Comparison of ENCODE assay signal across 8 mouse cellular contexts in the genomic region with DNA sequence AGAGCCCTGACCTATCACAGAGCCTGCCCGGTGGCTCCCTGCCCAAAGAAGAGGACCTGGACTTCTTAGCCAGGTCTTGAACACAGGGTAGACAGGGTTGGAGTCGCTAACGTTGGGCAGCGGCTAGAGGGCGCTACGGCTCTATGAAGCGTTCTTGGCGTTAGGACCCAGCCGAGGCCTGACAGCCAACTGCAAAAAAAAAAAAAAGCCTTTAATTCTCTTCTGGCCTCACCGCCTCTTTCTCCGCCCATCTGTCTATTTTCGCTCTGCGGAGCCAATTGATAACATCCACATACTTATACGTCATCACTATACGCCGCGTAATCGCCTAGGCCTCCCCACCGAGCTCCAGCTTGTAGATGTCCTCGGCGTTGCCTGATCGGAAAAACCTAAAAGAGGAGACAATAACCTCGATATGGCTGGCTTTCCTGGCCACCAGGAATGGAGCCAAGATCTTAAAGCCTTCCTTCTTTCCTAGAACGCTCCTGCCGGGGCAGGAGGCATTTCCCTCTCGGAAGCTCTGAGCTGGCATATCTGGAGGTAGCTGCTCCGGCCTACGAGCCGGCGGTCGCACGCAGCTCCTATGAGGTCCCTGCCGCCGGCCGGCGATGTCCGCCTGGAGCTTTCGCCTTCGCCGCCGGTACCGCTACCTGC. TPM values are rescaled to one million over a fixed set of nuclear protein-coding genes. Genes with fewer than 3 reads are reported as not detected.
DNase-seq lines count a peak whose midpoint lies in the region; ATAC-seq and TF ChIP-seq lines count a peak whose summit lies in the region.

A gene (plus strand): TSS at position 374 of the 654 bp plus-strand sequence.

- intact Hi-C loops in heart, postnatal 36 days (cut with DNase I) = loop anchor here (1.0 to 10.0 kb wide), 5 partner anchors 48 to 280 kb away; a partner anchor contains a TSS

- peak within 1 kb of the TSS; percentile 81 for H3K4me3 ChIP-seq in G1E (ENCODE audit: low read depth, low read length)
- H3K4me3 ChIP-seq in forebrain, embryonic 16.5 days (replicated peaks; ENCODE audit: low read length) = peak within 1 kb of the TSS; percentile 74
- peak within 1 kb of the TSS; percentile 96 for H3K4me3 ChIP-seq in layer of hippocampus, adult 2 months
- peak within 1 kb of the TSS; percentile 97 for H3K4me3 ChIP-seq in lung, embryonic 14.5 days (ENCODE audit: low read depth, low read length)
- peak within 1 kb of the TSS; percentile 93 for H3K4me3 ChIP-seq in olfactory bulb, adult 2 months (ENCODE audit: insufficient read depth, low read depth, low read length)
- peak within 1 kb of the TSS; percentile 65 for H3K4me3 ChIP-seq in thymus, adult 2 months (ENCODE audit: control insufficient read depth, insufficient read depth, low read length)

- no peaks in the 10 kb centered on the region for H3K27me3 ChIP-seq in G1E (ENCODE audit: insufficient read depth, low read length)
- H3K27me3 ChIP-seq in forebrain, embryonic 16.5 days (replicated peaks; ENCODE audit: control insufficient read depth, insufficient read depth, low read length) = no peaks in the 10 kb centered on the region
- H3K27me3 ChIP-seq in lung, embryonic 14.5 days (ENCODE audit: insufficient read depth, low read length) = no peaks in the 10 kb centered on the region
- no peaks in the 10 kb centered on the region for H3K27me3 ChIP-seq in thymus, adult 2 months (ENCODE audit: control insufficient read depth, insufficient read depth, low read length)

- peaks cover 72% of the 10 kb centered on the region for H3K36me3 ChIP-seq in G1E (replicated peaks)
- H3K36me3 ChIP-seq in forebrain, embryonic 16.5 days (ENCODE audit: control insufficient read depth, insufficient read depth) = peaks cover 14% of the 10 kb centered on the region; the same call in 1 of the 2 replicates
- peaks cover 54% of the 10 kb centered on the region for H3K36me3 ChIP-seq in lung, embryonic 14.5 days (ENCODE audit: insufficient read depth)
- H3K36me3 ChIP-seq in thymus, adult 2 months (ENCODE audit: control insufficient read depth, insufficient read depth, low read length) = peaks cover 30% of the 10 kb centered on the region

- H3K9ac ChIP-seq in forebrain, embryonic 16.5 days (replicated peaks; ENCODE audit: low read depth, low read length) = peak within 1 kb of the TSS; percentile 84
- H3K9ac ChIP-seq in lung, embryonic 14.5 days = peak within 1 kb of the TSS; percentile 88

- whole genome bisulfite sequencing in forebrain, embryonic 16.5 days = under 1% methylated on average over 42 of the region's 42 CpGs
- WGBS in lung, embryonic 14.5 days = under 1% methylated on average over 42 of the region's 42 CpGs
- under 1% methylated on average over 42 of the region's 42 CpGs for WGBS in olfactory bulb, adult 2 months
- WGBS in thymus, adult 2 months = under 1% methylated on average over 42 of the region's 42 CpGs

- peak; percentile 31; the same call in 1 of the 2 replicates for TF ChIP-seq CTCF in G1E (IDR thresholded peaks at IDR 0.05; ENCODE audit: low read depth, low read length)
- TF ChIP-seq CTCF in layer of hippocampus, adult 2 months (conservative IDR thresholded peaks at IDR 0.05) = peak; percentile 97
- peak; percentile 89 for TF ChIP-seq CTCF in lung, embryonic 14.5 days (IDR thresholded peaks at IDR 0.05; ENCODE audit: low read depth)
- peak; percentile 76 for TF ChIP-seq CTCF in olfactory bulb, adult 2 months (IDR thresholded peaks at IDR 0.05; ENCODE audit: insufficient read depth, low read depth, low read length)
- TF ChIP-seq CTCF in thymus, adult 2 months (IDR thresholded peaks at IDR 0.05; ENCODE audit: borderline replicate concordance, control insufficient read depth, extremely low read depth, insufficient read depth, low read length, poor library complexity) = peak; percentile 94

- peak within 1 kb of the TSS; percentile 76 for H3K4me2 ChIP-seq in forebrain, embryonic 16.5 days (ENCODE audit: low read length)
- H3K4me2 ChIP-seq in lung, embryonic 14.5 days = peak within 1 kb of the TSS; percentile 67

- peaks cover 4% of the 10 kb centered on the region; the same call in 1 of the 2 replicates for H3K9me3 ChIP-seq in G1E (replicated peaks)
- no peaks in the 10 kb centered on the region for H3K9me3 ChIP-seq in forebrain, embryonic 16.5 days (ENCODE audit: control insufficient read depth, low read length)
- no peaks in the 10 kb centered on the region for H3K9me3 ChIP-seq in lung, embryonic 14.5 days (ENCODE audit: low read depth, low read length)

- H3K4me1 ChIP-seq in G1E (ENCODE audit: insufficient read depth, low read depth, low read length) = peaks cover 27% of the 10 kb centered on the region
- peaks cover 15% of the 10 kb centered on the region for H3K4me1 ChIP-seq in forebrain, embryonic 16.5 days (replicated peaks; ENCODE audit: control insufficient read depth, insufficient read depth, low read length)
- H3K4me1 ChIP-seq in lung, embryonic 14.5 days (ENCODE audit: insufficient read depth) = peaks cover 5% of the 10 kb centered on the region; the same call in 1 of the 2 replicates
- H3K4me1 ChIP-seq in olfactory bulb, adult 2 months (ENCODE audit: control insufficient read depth, insufficient read depth, low read length) = peaks cover 17% of the 10 kb centered on the region
- peaks cover 2% of the 10 kb centered on the region; the same call in 1 of the 2 replicates for H3K4me1 ChIP-seq in thymus, adult 2 months (replicated peaks; ENCODE audit: control insufficient read depth, insufficient read depth, low read length)

- peak; percentile 90 for ATAC-seq in G1E (ENCODE audit: extremely low read depth, insufficient number of reproducible peaks, low FRiP score, poor library complexity, severe bottlenecking)
- ATAC-seq in forebrain, embryonic 16.5 days = peak; percentile 98
- peak; percentile 98 for ATAC-seq in lung, embryonic 14.5 days (ENCODE audit: insufficient read depth)

- no peak for TF ChIP-seq POLR2A in olfactory bulb, adult 2 months (IDR thresholded peaks at IDR 0.05; ENCODE audit: insufficient read depth, low read depth, low read length)
- TF ChIP-seq POLR2A in thymus, adult 2 months (IDR thresholded peaks at IDR 0.05; ENCODE audit: control insufficient read depth, extremely low read depth, insufficient read depth, low read length, poor library complexity) = 0 out of 2 replicates have a peak, but pooled peaks have one; percentile 29

- DNase-seq in G1E (ENCODE audit: low spot score) = peak; percentile 94
- peak; percentile 93 to 94 for DNase-seq in cerebellum, adult 18-20 months
- peak; percentile 89 to 97 for DNase-seq in heart, postnatal 36 days
- peak; percentile 92 to 97 for DNase-seq in layer of hippocampus, adult 2 months (ENCODE audit: low spot score in 2 of 2)
- DNase-seq in lung, embryonic 14.5 days = peak; percentile 100
- DNase-seq in thymus, adult 2 months = peak; percentile 92

- H3K27ac ChIP-seq in forebrain, embryonic 16.5 days (ENCODE audit: low read length) = peak within 1 kb of the TSS; percentile 89
- peak within 1 kb of the TSS; percentile 100 for H3K27ac ChIP-seq in layer of hippocampus, adult 2 months
- H3K27ac ChIP-seq in lung, embryonic 14.5 days (ENCODE audit: low read depth) = peak within 1 kb of the TSS; percentile 91
- peak within 1 kb of the TSS; percentile 99 for H3K27ac ChIP-seq in olfactory bulb, adult 2 months (ENCODE audit: insufficient read depth, low read depth, low read length)
- H3K27ac ChIP-seq in thymus, adult 2 months (ENCODE audit: control insufficient read depth, insufficient read depth, low read length) = peak within 1 kb of the TSS; percentile 57; the same call in 1 of the 2 replicates

RNA-seq across cellular contexts. Expression of the gene that starts here (rescaled TPM):
- 37.5 and 37.8 TPM in 2 replicates for total RNA-seq in G1E (2014; fragmentation: Nextera tagmentation)
- total RNA-seq in G1E (2017) = 50.6 and 53.1 TPM in 2 replicates
- 4.1 and 4.5 TPM in 2 replicates for polyA plus RNA-seq in G1E (2012)
- 152 and 154 TPM in 2 replicates for polyA plus RNA-seq in forebrain, embryonic 16.5 days (2015; fragmentation: Nextera tagmentation; extraction: Ambion mirVana)
- total RNA-seq in heart, postnatal 36 days (2021) = 10 to 100 TPM; 35.7 to 37.6 TPM
- total RNA-seq in layer of hippocampus, adult 2 months (2021) = 10 to 100 TPM; 64.4 to 69.2 TPM
- 104 and 112 TPM in 2 replicates for polyA plus RNA-seq in lung, embryonic 14.5 days (2014; fragmentation: Nextera tagmentation; extraction: Ambion mirVana)
- not detected in 2 replicates for polyA plus RNA-seq in olfactory bulb, adult 2 months (2012; ENCODE audit: insufficient read depth, insufficient read length, low replicate concordance, missing spikeins)
- polyA plus RNA-seq in thymus, adult 2 months (2012; rRNA removed) = 89.3 and 107 TPM in 2 replicates

Comparison
In these comparisons a context has a peak if more than half of its experiments do, and no peak if none do; other contexts are left out.
1. Peak in every context shown above with its lines: DNase-seq, ATAC-seq, H3K4me3 ChIP-seq and H3K27ac ChIP-seq.
2. CTCF ChIP-seq: peak in every context shown above with its lines; median percentile 97 in layer of hippocampus, adult 2 months; 94 in thymus, adult 2 months; 89 in lung, embryonic 14.5 days; 76 in olfactory bulb, adult 2 months; 31 in G1E.